Mouse (Mus musculus) forebrain, embryonic 16.5 days (tissue): ENCODE measurements around the gene Insig1. TPM values are rescaled to one million over a fixed set of nuclear protein-coding genes. Genes with fewer than 3 reads are reported as not detected.

ENCODE experiments used
- ATAC-seq: fragments of 200-750 bp; cut with Nextera tagmentation; 2 replicates; pipeline ENCODE4 v1.8.0; 2017; ENCODE audit warnings: mild to moderate bottlenecking, moderate library complexity
- H3K27ac ChIP-seq: fragments of 300-500 bp; sonication (generic); 2 replicates; pipeline ENCODE4 v1.5.1; 2014; ENCODE audit warnings: low read length, control low read depth
- H3K27me3 ChIP-seq: fragments of 300-500 bp; sonication (generic); replicated peaks from 2 replicates; pipeline ENCODE4 v1.6.1; 2014; ENCODE audit warnings: low read length; ENCODE audit not compliant: control insufficient read depth, insufficient read depth
- H3K36me3 ChIP-seq: fragments of 300-500 bp; sonication (generic); 2 replicates; pipeline ENCODE4 v1.6.1; 2014; ENCODE audit not compliant: control insufficient read depth, insufficient read depth
- H3K4me1 ChIP-seq: fragments of 300-500 bp; sonication (generic); replicated peaks from 2 replicates; pipeline ENCODE4 v1.6.1; 2014; ENCODE audit warnings: low read length; ENCODE audit not compliant: control insufficient read depth, insufficient read depth
- H3K4me2 ChIP-seq: fragments of 300-500 bp; sonication (generic); 2 replicates; pipeline ENCODE4 v1.6.1; 2014; ENCODE audit warnings: mild to moderate bottlenecking, low read length, control low read depth
- H3K4me3 ChIP-seq: fragments of 300-500 bp; sonication (generic); replicated peaks from 2 replicates; pipeline ENCODE4 v1.5.1; 2014; ENCODE audit warnings: mild to moderate bottlenecking, low read length, control low read depth
- H3K9ac ChIP-seq: fragments of 300-500 bp; sonication (generic); replicated peaks from 2 replicates; pipeline ENCODE4 v1.6.1; 2014; ENCODE audit warnings: low read depth, low read length, control low read depth
- H3K9me3 ChIP-seq: fragments of 300-500 bp; sonication (generic); 2 replicates; pipeline ENCODE4 v1.6.1; 2016; ENCODE audit warnings: low read length; ENCODE audit not compliant: control insufficient read depth
- WGBS: fragments of 180-500 bp; shearing (Covaris S2); extraction: QIAGEN DNeasy Blood & Tissue Kit; methylation state at CpG from one replicate; pipeline ENCODE4 v1.1.7; 2014; 5-methylcytosine and 5-hydroxymethylcytosine counted together
- polyA plus RNA-seq: library from polyadenylated mRNA; unstranded; fragments of >200 nt; fragmentation: Nextera tagmentation; extraction: Ambion mirVana; gene quantifications from 2 replicates; pipeline ENCODE4 v1.2.1, GENCODE M21; 2015

Gene Insig1
- polyA plus RNA-seq, result 76.9 and 83.7 TPM in 2 replicates

- WGBS, result under 1% methylated on average over 63 of the region's 64 CpGs
- H3K9ac ChIP-seq, result peak within 1 kb of the TSS; percentile 88
- H3K9me3 ChIP-seq, result no peaks in the 10 kb centered on the region
- peaks cover 20% of the 10 kb centered on the region for H3K36me3 ChIP-seq
- no peaks in the 10 kb centered on the region for H3K27me3 ChIP-seq
- H3K4me3 ChIP-seq, result peak within 1 kb of the TSS; percentile 85
- peak within 1 kb of the TSS; percentile 97 for H3K27ac ChIP-seq
- ATAC-seq, result peak; percentile 88
- peaks cover 30% of the 10 kb centered on the region for H3K4me1 ChIP-seq
- H3K4me2 ChIP-seq, result peak within 1 kb of the TSS; percentile 85
These were observed at the start of gene Insig1 for GRCm38 (mm10) chr5:28070828-28071455. TSS of gene Insig1 (plus strand) at chr5:28071363.

GRCm38 (mm10) chr5:28023452-28023851 lies 47.7 kb upstream of the Insig1 start:
- 53% methylated on average over 2 of the region's 2 CpGs for WGBS
- ATAC-seq, result no peak
- H3K36me3 ChIP-seq, result no peaks in the 10 kb centered on the region
- no peak overlapping the region for H3K4me3 ChIP-seq
- H3K9me3 ChIP-seq, result no peaks in the 10 kb centered on the region
- H3K27ac ChIP-seq, result no peak overlapping the region
- no peak overlapping the region for H3K4me2 ChIP-seq
- no peaks in the 10 kb centered on the region for H3K27me3 ChIP-seq
- no peak overlapping the region for H3K9ac ChIP-seq
- H3K4me1 ChIP-seq, result no peaks in the 10 kb centered on the region

GRCm38 (mm10) chr5:28031577-28032236 lies 39.5 kb upstream of the Insig1 start:
- Histone ChIP-seq H3K4me3 (no peak overlapping the region), H3K4me2 (no peak overlapping the region)

GRCm38 (mm10) chr5:28032866-28033265 lies 38.3 kb upstream of the Insig1 start:
- H3K4me2 ChIP-seq, result no peak overlapping the region
- no peak overlapping the region for H3K27ac ChIP-seq
- WGBS, result 89% methylated on average over 10 of the region's 10 CpGs
- no peak overlapping the region for H3K9ac ChIP-seq
- H3K36me3 ChIP-seq, result no peaks in the 10 kb centered on the region
- no peaks in the 10 kb centered on the region for H3K9me3 ChIP-seq
- H3K4me3 ChIP-seq, result no peak overlapping the region
- no peaks in the 10 kb centered on the region for H3K4me1 ChIP-seq
- ATAC-seq, result no peak
- no peaks in the 10 kb centered on the region for H3K27me3 ChIP-seq

More at GRCm38 (mm10) chr5:28031577-28032236, 39.5 kb upstream of the Insig1 start:
- 91% methylated on average over 3 of the region's 3 CpGs for WGBS
- H3K36me3 ChIP-seq, result no peaks in the 10 kb centered on the region
- no peaks in the 10 kb centered on the region for H3K9me3 ChIP-seq
- no peaks in the 10 kb centered on the region for H3K27me3 ChIP-seq
- H3K4me1 ChIP-seq, result no peaks in the 10 kb centered on the region
- no peak overlapping the region for H3K27ac ChIP-seq
- ATAC-seq, result no peak
- H3K9ac ChIP-seq, result no peak overlapping the region

- no peak overlapping the region for H3K9ac ChIP-seq
These were observed 37.9 kb upstream of the Insig1 start for GRCm38 (mm10) chr5:28033281-28033680.

GRCm38 (mm10) chr5:28033826-28034225 lies 37.3 kb upstream of the Insig1 start:
- Histone ChIP-seq H3K27ac (no peak overlapping the region), H3K9ac (no peak overlapping the region), H3K9me3 (no peaks in the 10 kb centered on the region), H3K36me3 (no peaks in the 10 kb centered on the region), H3K4me1 (no peaks in the 10 kb centered on the region), H3K4me3 (no peak overlapping the region), H3K27me3 (no peaks in the 10 kb centered on the region), H3K4me2 (no peak overlapping the region)
- no peak for ATAC-seq
- 84% methylated on average over 5 of the region's 5 CpGs for WGBS

More at GRCm38 (mm10) chr5:28033281-28033680, 37.9 kb upstream of the Insig1 start:
- Histone ChIP-seq H3K27me3 (no peaks in the 10 kb centered on the region), H3K36me3 (no peaks in the 10 kb centered on the region), H3K9me3 (no peaks in the 10 kb centered on the region), H3K4me3 (no peak overlapping the region), H3K4me1 (no peaks in the 10 kb centered on the region), H3K4me2 (no peak overlapping the region), H3K27ac (no peak overlapping the region)
- ATAC-seq, result no peak
- 86% methylated on average over 5 of the region's 5 CpGs for WGBS

- no peak for ATAC-seq
- H3K9me3 ChIP-seq, result no peaks in the 10 kb centered on the region
- no peaks in the 10 kb centered on the region for H3K4me1 ChIP-seq
- no peak overlapping the region for H3K9ac ChIP-seq
- no peak overlapping the region for H3K4me3 ChIP-seq
- no peak overlapping the region for H3K4me2 ChIP-seq
- H3K27ac ChIP-seq, result no peak overlapping the region
- no peaks in the 10 kb centered on the region for H3K27me3 ChIP-seq
- no peaks in the 10 kb centered on the region for H3K36me3 ChIP-seq
- WGBS, result 60% methylated on average over 1 of the region's 1 CpGs
These were observed 35.2 kb upstream of the Insig1 start for GRCm38 (mm10) chr5:28036011-28036410.

- Histone ChIP-seq H3K4me1 (no peaks in the 10 kb centered on the region), H3K9ac (no peak overlapping the region), H3K36me3 (no peaks in the 10 kb centered on the region), H3K4me3 (no peak overlapping the region), H3K27me3 (no peaks in the 10 kb centered on the region), H3K9me3 (no peaks in the 10 kb centered on the region), H3K27ac (no peak overlapping the region), H3K4me2 (no peak overlapping the region)
- 89% methylated on average over 1 of the region's 1 CpGs for WGBS
- ATAC-seq, result no peak
These were observed 34.6 kb upstream of the Insig1 start for GRCm38 (mm10) chr5:28036518-28036917.

GRCm38 (mm10) chr5:28037172-28037591 lies 34.0 kb upstream of the Insig1 start:
- ATAC-seq, result no peak
- no peak overlapping the region for H3K4me2 ChIP-seq
- no peaks in the 10 kb centered on the region for H3K27me3 ChIP-seq
- 38% methylated on average over 3 of the region's 3 CpGs for WGBS
- H3K36me3 ChIP-seq, result no peaks in the 10 kb centered on the region
- H3K4me3 ChIP-seq, result no peak overlapping the region
- H3K9me3 ChIP-seq, result no peaks in the 10 kb centered on the region
- no peak overlapping the region for H3K9ac ChIP-seq
- H3K27ac ChIP-seq, result no peak overlapping the region
- no peaks in the 10 kb centered on the region for H3K4me1 ChIP-seq
